Mouse (Mus musculus) lung, postnatal 25 days (tissue): ENCODE measurements around the gene Rtn4ip1.
A peak's percentile ranks its signal among the peaks of the same experiment; 100 is the strongest.

Source experiments
- DNase-seq: peaks from one replicate; pipeline ENCODE4 v3.0.0; 2022; ENCODE audit warnings: low spot score

Rtn4ip1 gene

DNA sequence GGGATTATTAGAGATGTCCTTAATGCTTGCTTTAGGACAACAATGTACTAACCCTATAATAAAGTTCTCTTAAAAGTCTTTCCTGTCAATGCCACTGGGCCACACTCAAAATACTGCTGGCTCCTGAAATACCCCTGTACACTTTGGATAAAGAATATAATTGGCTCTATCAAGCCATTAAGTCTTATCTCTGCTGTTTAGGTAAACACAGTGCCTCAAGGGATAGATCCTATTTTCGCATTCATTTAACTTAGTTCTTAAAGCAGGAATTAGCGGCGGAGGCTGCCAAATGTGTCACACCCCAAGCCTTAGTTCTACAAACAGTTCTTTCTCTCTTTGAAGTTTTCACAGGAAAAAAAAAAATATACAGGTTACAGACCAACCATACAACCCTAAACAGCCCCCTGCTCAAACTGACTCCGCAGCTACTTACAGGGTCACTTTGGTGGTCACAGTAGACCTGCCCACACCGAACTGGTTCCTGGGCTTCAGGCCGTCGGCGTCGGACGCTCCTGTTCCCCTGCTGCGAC is 101.5 kb downstream of the Rtn4ip1 start:
- DNase-seq = no peak

DNA sequence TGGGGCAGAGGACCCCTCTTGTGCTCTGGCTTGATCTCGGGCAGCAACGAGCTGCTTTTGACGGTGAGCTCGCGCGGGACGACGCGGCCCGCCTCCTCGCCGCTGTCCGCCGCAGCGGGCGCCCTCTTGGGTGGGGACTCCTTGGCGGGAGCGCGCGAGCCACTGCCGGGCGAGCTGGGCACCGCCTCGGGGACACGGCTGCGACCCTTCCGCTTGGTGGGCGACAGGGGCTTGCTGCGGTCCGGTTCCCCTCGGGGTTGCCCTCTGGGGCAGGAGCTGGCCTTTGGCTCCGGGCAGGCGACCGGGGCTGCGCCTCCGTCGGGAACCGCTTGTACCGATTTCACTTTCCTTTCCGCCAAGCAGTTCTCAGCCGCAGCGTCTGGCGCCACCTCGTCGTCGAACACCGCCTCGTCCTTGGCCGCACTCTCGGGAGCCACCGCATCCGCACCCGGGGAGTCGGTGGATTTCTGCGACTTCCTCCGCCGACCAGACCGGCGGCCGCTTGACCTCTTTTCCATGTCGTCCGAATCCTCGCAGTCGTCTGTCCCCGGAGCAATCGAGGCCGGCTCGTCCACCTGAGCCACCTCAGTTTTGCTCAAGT is 102.0 kb downstream of the Rtn4ip1 start:
- peak; percentile 72 for DNase-seq

DNA sequence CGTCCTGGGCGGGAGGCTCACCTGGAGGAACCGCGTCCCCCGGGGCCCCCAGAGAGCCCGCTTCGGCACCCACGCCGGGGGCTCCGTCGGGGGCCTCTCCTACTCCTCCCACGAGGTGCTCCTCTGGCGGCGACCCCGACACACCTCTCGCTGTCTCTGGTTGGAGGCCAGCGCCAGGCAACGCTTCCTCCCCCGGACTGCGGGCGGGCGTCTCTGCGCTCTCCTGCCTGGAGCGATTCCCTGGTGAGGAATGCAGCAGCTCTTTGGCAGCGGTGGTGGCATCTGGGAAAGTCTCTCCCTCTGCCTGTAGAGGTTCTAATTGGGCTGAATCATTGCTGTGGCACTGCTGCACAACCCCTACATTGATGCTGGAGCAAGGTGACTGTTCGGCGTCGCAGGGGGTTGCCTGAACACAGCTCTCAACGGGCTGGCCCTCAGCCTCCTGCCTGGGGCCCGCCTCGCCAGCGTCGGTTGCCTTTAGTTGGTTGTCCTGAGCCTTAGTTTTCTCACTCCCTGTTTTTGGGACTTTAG is 102.7 kb downstream of the Rtn4ip1 start:
- DNase-seq = no peak

DNA sequence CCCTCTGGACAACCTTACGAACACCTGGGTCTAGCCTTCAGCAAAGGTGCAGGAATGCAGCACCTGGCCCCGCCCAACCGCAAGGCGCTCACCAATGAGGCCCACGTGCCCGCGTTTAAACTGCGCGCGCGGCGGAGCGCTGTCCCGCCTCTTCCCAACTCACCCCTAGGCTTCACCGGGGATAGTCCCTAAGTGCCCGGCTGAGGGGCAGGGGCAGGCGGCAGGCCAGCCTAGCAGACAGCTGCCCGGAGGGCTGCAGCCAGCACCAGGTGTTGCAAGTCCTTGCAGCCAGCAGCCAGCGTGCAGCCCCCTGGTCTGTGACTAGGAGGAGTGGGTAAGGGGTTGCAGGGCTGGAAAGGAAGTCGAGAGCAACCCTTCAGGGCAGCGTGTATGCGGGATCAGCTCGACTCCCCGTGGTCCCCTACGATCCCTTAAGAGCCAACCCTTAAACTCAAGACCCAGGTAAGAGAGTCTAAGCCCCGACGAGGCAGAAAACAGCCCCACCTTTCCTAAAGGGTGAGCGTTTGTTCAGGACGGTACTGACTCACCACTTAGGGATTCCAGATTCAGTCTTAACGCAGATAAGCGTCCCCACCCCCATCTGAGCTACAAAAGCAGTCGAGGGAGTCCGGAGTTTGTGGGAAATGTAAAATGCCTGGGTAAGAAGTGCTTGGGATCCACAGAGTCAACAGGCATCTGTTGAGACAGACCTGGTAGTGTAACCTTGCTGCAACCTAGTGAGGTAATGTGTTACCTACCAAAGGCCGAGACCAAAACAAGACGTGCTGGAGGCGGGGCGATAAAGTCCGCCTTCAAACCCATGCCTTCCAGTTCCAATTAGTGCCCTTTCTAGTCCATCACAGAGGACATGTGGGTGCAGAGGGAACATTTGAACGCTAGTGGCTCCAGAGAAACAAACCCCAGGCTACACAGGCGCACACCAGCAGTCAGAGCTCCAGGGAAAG is 104.4 kb downstream of the Rtn4ip1 start:
- DNase-seq = peak; percentile 26
